Mouse (Mus musculus) duodenum, adult 2 months (tissue): ENCODE measurements around the gene Drc3. TPM values are rescaled to one million over a fixed set of nuclear protein-coding genes. Genes with fewer than 3 reads are reported as not detected.

ENCODE experiments used
- polyA plus RNA-seq: library from polyadenylated mRNA; depleted of rRNA; stranded (reverse); fragments of >200 nt; gene quantifications from 2 replicates; pipeline ENCODE4 v1.2.3, GENCODE M21; 2012; ENCODE audit warnings: low replicate concordance; rRNA removed

Gene Drc3
- 0.51 and 0.81 TPM in 2 replicates for polyA plus RNA-seq

DNA sequence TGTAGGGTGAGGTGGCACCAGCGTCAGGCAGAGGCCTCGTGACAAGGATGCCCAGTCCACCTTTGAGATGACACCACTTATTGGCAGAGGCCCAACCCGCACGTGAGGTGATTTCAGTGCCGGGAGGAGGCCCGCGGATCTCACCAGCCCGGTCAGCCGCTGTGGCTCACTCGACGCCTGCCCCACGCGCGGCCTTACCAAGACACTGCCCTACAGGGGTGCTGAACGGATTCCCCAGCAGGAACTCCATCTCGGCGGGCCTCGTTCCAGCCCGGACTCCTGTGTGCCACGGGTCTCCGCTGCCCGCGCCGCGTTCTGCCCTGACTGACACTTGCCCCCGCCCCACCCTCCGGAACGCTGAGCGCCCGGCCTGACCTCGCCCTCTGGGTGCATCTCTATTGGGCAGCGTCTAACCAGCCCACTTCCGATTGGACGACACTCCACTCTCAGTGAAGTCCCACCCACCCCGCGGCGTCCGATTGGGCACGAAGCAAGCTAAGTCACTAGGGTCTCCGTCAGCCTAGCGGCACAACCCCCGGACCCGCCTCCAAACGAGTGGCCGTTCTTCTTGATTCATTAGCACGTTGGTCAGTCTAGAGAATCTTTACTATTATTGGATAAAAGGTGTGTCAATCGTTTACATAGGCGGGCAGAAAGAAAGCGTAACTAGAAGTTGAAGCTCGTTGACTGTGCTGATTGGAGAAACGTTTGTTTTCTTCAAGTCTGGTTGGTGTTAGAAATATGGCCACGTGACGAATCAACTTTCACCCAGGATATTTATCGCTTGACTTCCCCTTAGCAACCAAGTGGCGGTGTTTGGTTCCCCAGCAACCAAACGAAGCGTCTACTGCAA lies at the start of gene Drc3, which contains the start of gene Tom1l2:
TSS of gene Drc3 (plus strand) at position 771 of the 853 bp plus-strand sequence.
TSS of gene Tom1l2 (minus strand) at position 347 of the 853 bp plus-strand sequence.

GRCm38 (mm10) chr11:60416963-60417716 lies 64.0 kb downstream of the Drc3 start, which contains the start of gene Gid4:
TSS of gene Gid4 (plus strand) at chr11:60417145.

GRCm38 (mm10) chr11:60417717-60418472 lies 64.8 kb downstream of the Drc3 start, which contains the start of gene Atpaf2:
TSS of gene Atpaf2 (minus strand) at chr11:60418457.

Other genes with a start within 250 kb of the Drc3 start
- 25.8 and 29.1 TPM in 2 replicates for gene Rai1, start 248.3 kb upstream of the Drc3 start, polyA plus RNA-seq
- gene Srebf1, start 130.7 kb upstream of the Drc3 start, polyA plus RNA-seq: 138 and 192 TPM in 2 replicates
- gene Tom1l2, start 424 bp upstream of the Drc3 start, polyA plus RNA-seq: 76.2 and 125 TPM in 2 replicates
- gene Gid4, start 63.8 kb downstream of the Drc3 start, polyA plus RNA-seq: 12.4 and 12.7 TPM in 2 replicates
- gene Atpaf2, start 65.1 kb downstream of the Drc3 start, polyA plus RNA-seq: 24.9 and 26.5 TPM in 2 replicates
- gene Drg2, start 101.3 kb downstream of the Drc3 start, polyA plus RNA-seq: 31.1 and 32.6 TPM in 2 replicates
- 0.08 and 0.09 TPM in 2 replicates for gene Myo15, start 116.0 kb downstream of the Drc3 start, polyA plus RNA-seq
- 14.9 and 15.8 TPM in 2 replicates for gene Alkbh5, start 183.1 kb downstream of the Drc3 start, polyA plus RNA-seq